Mouse (Mus musculus) hindbrain, embryonic 12.5 days (tissue): ENCODE measurements around the gene Vmn1r100. TPM values are rescaled to one million over a fixed set of nuclear protein-coding genes. Genes with fewer than 3 reads are reported as not detected.
"Not testable (repeated sequence)": the region's sequence is repeated elsewhere in the genome, so short reads cannot be mapped to it uniquely, and the experiment has no call there.

Source experiments
- ATAC-seq: fragments of 200-750 bp; cut with Nextera tagmentation; 2 replicates; pipeline ENCODE4 v1.8.0; 2017; ENCODE audit warnings: moderate TSS enrichment; ENCODE audit not compliant: low FRiP score
- H3K27ac ChIP-seq: fragments of 300-500 bp; sonication (generic); 2 replicates; pipeline ENCODE4 v1.5.1; 2016; ENCODE audit warnings: mild to moderate bottlenecking
- H3K27me3 ChIP-seq: fragments of 300-500 bp; sonication (generic); 2 replicates; pipeline ENCODE4 v1.6.1; 2016; ENCODE audit warnings: mild to moderate bottlenecking
- H3K36me3 ChIP-seq: fragments of 300-500 bp; sonication (generic); 2 replicates; pipeline ENCODE4 v1.6.1; 2016; ENCODE audit warnings: mild to moderate bottlenecking
- H3K4me1 ChIP-seq: fragments of 300-500 bp; sonication (generic); 2 replicates; pipeline ENCODE4 v1.6.1; 2016
- H3K4me2 ChIP-seq: fragments of 300-500 bp; sonication (generic); replicated peaks from 2 replicates; pipeline ENCODE4 v1.6.1; 2016; ENCODE audit warnings: mild to moderate bottlenecking
- H3K4me3 ChIP-seq: fragments of 300-500 bp; sonication (generic); 2 replicates; pipeline ENCODE4 v1.5.1; 2016; ENCODE audit warnings: mild to moderate bottlenecking
- H3K9ac ChIP-seq: fragments of 300-500 bp; sonication (generic); 2 replicates; pipeline ENCODE4 v1.6.1; 2016; ENCODE audit warnings: mild to moderate bottlenecking, moderate library complexity
- H3K9me3 ChIP-seq: fragments of 300-500 bp; sonication (generic); replicated peaks from 2 replicates; pipeline ENCODE4 v1.6.1; 2016; ENCODE audit warnings: mild to moderate bottlenecking
- WGBS: fragments of 180-500 bp; shearing (Covaris S2); methylation state at CpG from one replicate; pipeline ENCODE4 v1.1.7; 2016; 5-methylcytosine and 5-hydroxymethylcytosine counted together
- polyA plus RNA-seq: library from polyadenylated mRNA; unstranded; fragments of >200 nt; fragmentation: Nextera tagmentation; extraction: Ambion mirVana; gene quantifications from 2 replicates; pipeline ENCODE4 v1.2.1, GENCODE M21; 2016

The Vmn1r100 gene
- not detected in 2 replicates for polyA plus RNA-seq

DNA sequence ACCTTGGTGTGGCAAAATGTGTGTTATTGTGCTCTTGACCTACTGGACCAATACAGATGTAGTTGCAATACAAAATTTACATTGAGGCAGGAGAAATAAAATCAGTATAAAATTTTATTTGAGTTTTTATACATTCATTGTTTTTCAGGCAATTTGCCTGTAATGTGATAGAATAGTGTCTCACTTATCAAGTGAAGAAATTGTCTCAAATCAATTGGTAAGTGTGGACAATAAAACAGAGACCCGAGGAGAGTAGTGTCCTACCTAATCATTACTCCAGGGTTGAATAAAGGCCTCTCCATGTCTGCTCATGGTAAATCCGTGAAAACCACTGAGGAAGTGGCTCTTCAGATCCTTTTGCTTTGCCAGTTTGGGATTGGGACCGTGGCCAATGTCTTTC is at the start of gene Vmn1r100:
Gene Vmn1r100, plus strand, starts transcription at position 301 of the 400 bp plus-strand sequence.
- not testable (repeated sequence) for H3K4me3 ChIP-seq, ATAC-seq, H3K4me1 ChIP-seq, H3K9ac ChIP-seq, H3K36me3 ChIP-seq, H3K9me3 ChIP-seq, H3K27me3 ChIP-seq, H3K27ac ChIP-seq, H3K4me2 ChIP-seq
- no CpG with 5 or more reads among the region's 3 CpGs for WGBS

- H3K36me3 ChIP-seq, H3K27me3 ChIP-seq, H3K4me3 ChIP-seq, H3K4me2 ChIP-seq, H3K9me3 ChIP-seq, H3K27ac ChIP-seq, H3K4me1 ChIP-seq, H3K9ac ChIP-seq, ATAC-seq: not testable (repeated sequence)
- no CpG with 5 or more reads among the region's 1 CpGs for WGBS
Measured at GRCm38 (mm10) chr7:20375310-20375709, 42.4 kb upstream of the Vmn1r100 start, which contains the start of gene Gm5728. Gene Gm5728, minus strand, starts transcription at chr7:20375410.

GRCm38 (mm10) chr7:20442493-20442892 is 24.8 kb downstream of the Vmn1r100 start, which contains the start of gene Vmn1r101:
Gene Vmn1r101, minus strand, starts transcription at chr7:20442593.
- not testable (repeated sequence) for H3K9ac ChIP-seq, H3K4me3 ChIP-seq, H3K4me1 ChIP-seq, H3K27me3 ChIP-seq, H3K9me3 ChIP-seq, ATAC-seq, H3K4me2 ChIP-seq, H3K27ac ChIP-seq, H3K36me3 ChIP-seq
- no CpG with 5 or more reads among the region's 2 CpGs for WGBS

Other genes with a start within 250 kb of the Vmn1r100 start
- gene Vmn1r94, start 249.6 kb upstream of the Vmn1r100 start, polyA plus RNA-seq: not detected in 2 replicates
- gene Vmn1r95, start 224.2 kb upstream of the Vmn1r100 start, polyA plus RNA-seq: not detected in 2 replicates
- not detected in 2 replicates for gene Gm6164, start 212.3 kb upstream of the Vmn1r100 start, polyA plus RNA-seq
- not detected in 2 replicates for gene Gm4498, start 184.1 kb upstream of the Vmn1r100 start, polyA plus RNA-seq
- not detected in 2 replicates for gene Gm5890, start 155.1 kb upstream of the Vmn1r100 start, polyA plus RNA-seq
- gene Gm4133, start 83.9 kb upstream of the Vmn1r100 start, polyA plus RNA-seq: not detected in 2 replicates
- gene Gm5728, start 42.5 kb upstream of the Vmn1r100 start, polyA plus RNA-seq: not detected in 2 replicates
- not detected in 2 replicates for gene Vmn1r101, start 24.7 kb downstream of the Vmn1r100 start, polyA plus RNA-seq
- gene Gm10670, start 57.0 kb downstream of the Vmn1r100 start, polyA plus RNA-seq: not detected in 2 replicates
- gene Vmn1r103, start 92.6 kb downstream of the Vmn1r100 start, polyA plus RNA-seq: not detected in 2 replicates
- not detected in 2 replicates for gene Vmn1r104, start 115.9 kb downstream of the Vmn1r100 start, polyA plus RNA-seq
- gene Gm5726, start 127.8 kb downstream of the Vmn1r100 start, polyA plus RNA-seq: not detected in 2 replicates
- gene Gm4141, start 158.3 kb downstream of the Vmn1r100 start, polyA plus RNA-seq: not detected in 2 replicates
- not detected in 2 replicates for gene Gm4513, start 181.1 kb downstream of the Vmn1r100 start, polyA plus RNA-seq